Mouse (Mus musculus): ENCODE results near the gene Idnk.

- TF ChIP-seq CTCF (IDR thresholded peaks at IDR 0.05; ENCODE audit: control insufficient read depth, insufficient read depth, insufficient read length) (no peak), MYOG (IDR thresholded peaks at IDR 0.05; ENCODE audit: control insufficient read depth, extremely low read depth, insufficient read length) (no peak), FOSL1 (IDR thresholded peaks at IDR 0.05; ENCODE audit: insufficient read depth, low read length, poor library complexity, severe bottlenecking) (no peak), MYOD1 (IDR thresholded peaks at IDR 0.05; ENCODE audit: control insufficient read depth, insufficient read length, low read depth) (no peak), MAX (IDR thresholded peaks at IDR 0.05) (no peak)
These were observed 39.8 kb downstream of the Idnk start for GRCm38 (mm10) chr13:58197211-58197610.

All from C2C12 (cell line).